Mouse (Mus musculus) lung, postnatal 14 days (tissue): Measurements from ENCODE around the gene Perm1.

ENCODE experiments used
- DNase-seq: peaks from one replicate; pipeline ENCODE4 v3.0.0; 2021

The Perm1 gene

DNA sequence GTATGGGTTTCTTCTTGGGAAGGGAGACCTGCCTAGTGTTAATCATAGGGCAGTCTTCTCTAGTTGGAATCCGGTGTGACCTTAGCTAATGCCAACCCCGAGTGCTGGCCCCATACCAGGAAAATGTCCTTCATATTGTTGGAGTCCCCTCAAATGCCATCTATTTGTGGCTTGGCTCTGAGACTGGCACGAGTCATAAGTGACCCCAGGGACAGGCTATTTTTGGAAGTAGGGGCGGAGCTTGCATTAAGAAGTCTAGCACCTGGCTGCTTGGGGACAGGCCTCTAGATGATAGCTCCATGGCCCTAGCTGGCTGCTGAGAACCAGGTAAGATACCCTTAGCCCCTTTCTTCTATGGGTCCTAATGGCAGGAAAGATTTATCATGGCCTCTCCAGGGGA lies at the start of gene Perm1:
TSS of gene Perm1 (plus strand) at position 220 of the 400 bp plus-strand sequence.
- DNase-seq, result peak; percentile 41

DNA sequence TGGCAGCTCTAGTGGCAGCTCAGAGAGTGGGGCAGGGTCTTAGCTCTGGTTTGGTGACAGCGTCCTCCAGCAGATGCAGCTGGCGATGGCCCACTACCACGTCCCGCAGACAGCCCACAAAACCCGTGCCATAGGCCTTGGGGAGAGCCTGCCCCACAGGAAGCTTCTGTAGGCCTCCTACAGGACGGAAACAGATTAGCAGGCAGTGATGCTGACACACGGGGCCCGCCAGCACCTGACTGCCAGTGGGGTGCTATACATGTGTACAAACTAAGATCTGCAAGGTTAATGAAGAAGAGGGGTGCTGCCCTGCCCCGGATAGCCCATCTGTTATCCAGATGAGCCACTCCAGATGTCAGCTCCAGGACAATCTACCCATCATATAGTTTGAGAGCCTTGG lies 49.2 kb upstream of the Perm1 start:
- no peak for DNase-seq

DNA sequence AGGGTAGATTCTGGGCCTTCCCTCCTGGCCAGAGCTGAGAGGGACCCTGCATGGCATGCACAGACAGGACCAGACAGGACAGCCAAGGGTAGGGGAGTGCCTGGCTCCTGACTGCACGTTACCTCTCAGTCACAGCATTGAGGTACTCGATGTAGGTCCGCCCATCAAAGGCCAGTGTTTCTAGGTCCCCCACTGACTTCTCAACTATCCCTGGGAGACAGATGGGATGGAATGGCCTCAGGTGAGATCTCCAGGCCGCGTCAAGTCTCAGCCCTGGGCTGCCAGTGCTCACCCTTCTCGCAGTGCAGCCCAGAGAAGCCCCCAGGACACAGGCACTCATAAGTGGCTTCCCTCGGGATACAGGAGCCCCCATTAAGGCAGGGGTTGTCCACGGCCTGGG lies 47.1 kb upstream of the Perm1 start:
- DNase-seq, result no peak

DNA sequence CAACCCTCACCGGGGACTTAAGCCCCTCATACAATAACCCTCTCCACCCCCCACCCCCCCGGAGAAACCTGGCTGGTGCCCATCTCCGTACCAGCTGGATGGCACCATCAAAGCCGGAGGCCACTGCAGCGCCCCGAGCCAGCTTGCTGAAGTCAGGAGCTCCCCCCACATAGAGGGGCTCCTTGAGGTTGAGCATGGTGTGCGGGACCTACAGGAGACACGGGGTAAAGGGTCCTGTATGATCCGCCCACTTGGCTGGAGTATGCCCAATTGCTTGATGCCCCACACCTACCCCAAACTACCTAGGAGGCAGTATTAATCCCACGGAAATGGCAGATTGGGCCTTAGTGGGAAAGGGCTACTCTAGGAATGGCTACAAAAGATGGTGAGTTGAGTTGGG lies 46.5 kb upstream of the Perm1 start:
- no peak for DNase-seq

DNA sequence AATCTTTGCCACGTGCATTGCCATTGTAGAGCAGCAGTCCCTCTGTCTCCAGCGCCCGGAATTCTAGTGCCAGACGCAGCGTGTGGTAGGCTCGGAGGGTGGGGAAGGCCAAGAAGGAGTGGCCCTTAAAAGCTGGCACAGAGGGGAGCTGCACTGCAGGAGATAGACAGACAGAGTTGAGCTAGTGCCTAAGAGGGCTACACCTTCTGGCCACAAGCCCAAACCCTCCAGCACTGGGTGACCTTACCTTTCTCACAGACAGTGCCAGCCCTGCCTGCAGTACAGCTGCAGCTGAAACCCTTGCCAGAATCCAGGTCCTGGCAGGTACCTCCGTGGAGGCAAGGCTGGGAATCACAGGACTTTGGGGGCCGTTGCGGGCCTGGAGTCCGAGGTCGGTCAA lies 43.8 kb upstream of the Perm1 start:
- no peak for DNase-seq

DNA sequence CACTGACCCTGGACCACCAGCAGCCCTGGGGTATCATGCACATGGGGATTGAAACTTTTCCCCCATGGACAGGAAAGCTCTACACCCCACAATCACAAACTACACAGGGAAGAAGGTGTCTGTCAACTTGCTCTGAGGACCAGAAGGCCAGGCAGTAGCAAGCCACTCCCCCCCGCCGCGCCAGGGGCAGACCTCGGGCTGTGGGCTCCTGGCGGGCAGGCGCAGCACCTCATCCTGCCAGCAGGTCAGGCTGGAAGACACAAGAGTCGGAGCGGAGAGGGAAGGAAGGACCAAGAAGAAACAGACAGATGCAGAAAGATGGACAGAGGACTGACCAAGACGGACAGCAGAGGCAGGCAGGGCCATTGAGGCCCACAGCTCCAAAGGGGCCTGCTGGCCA lies 38.0 kb upstream of the Perm1 start:
- no peak for DNase-seq

DNA sequence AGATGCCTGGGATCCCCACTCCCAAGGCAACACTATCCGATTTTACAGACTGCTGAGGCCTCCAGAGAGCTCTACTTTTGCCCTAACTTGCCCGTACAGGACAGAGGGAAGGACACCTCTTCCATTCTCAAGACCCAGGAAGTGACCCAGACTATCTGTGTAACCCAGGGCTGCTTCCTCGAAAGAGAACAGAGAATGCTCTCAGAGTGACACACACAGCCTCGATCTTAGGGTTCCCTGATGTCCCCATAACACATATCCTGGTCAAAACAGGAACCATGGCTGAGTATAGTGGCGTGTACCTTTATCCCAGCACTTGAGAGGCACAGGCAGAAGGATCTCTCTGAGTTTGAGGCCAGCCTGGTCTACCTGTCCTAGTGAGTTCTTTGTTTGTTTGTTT lies 31.9 kb upstream of the Perm1 start:
- no peak for DNase-seq

DNA sequence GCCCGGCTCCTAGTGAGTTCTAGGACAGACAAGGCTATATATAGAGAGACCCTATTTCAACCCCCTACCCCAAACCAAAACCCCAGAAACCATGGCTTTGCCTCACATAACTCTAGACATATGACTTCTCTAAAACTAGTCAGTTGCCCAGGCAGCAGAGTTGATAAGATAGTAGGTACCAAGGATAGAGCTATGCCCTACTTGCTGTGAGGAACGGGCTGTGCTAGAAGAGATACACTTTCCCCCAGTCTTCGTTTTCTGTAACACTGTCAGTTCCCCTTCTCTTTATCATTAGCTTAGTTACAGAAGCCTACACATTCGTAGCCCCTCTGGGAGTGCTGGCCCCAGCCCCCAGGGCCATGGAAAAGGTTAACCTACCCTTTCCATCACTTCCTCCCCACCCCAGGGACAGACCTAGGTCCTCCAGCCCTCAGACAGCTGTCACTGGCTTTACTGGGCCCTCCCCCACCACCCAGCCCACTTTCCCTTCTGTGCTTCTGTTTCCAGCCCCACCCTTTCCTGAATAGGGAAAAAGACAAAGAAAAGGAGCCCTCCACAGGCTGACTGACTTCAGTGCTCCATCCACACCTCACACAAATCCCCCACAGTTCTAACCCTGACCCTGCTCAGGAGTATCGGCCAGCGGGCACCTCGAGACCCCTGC lies 31.2 kb upstream of the Perm1 start:
- DNase-seq, result peak; percentile 25

DNA sequence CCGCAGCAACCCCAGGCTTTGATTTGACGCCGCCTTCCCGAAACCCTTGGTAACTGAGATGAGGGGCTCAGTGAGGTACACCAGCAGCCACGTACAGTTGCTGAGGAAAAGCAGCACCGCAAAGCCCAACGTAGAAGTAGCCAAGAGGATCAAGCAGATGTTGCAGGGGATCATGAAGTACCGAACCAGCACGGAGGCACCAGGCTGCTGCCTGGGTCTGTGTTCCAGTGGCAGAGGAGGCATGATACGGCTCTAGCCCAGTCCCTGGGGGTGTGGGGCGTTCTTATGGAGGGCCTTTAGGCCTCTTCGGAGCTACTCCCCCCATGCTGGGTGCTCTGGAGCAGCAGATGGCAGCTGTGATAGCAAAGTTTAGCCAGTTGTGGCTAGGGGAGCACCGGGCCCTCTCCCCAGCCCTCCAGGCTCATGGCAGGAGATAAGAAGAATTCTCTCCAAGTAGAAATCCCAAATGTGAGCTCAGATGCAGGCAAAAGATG lies 30.2 kb upstream of the Perm1 start:
- DNase-seq, result no peak

DNA sequence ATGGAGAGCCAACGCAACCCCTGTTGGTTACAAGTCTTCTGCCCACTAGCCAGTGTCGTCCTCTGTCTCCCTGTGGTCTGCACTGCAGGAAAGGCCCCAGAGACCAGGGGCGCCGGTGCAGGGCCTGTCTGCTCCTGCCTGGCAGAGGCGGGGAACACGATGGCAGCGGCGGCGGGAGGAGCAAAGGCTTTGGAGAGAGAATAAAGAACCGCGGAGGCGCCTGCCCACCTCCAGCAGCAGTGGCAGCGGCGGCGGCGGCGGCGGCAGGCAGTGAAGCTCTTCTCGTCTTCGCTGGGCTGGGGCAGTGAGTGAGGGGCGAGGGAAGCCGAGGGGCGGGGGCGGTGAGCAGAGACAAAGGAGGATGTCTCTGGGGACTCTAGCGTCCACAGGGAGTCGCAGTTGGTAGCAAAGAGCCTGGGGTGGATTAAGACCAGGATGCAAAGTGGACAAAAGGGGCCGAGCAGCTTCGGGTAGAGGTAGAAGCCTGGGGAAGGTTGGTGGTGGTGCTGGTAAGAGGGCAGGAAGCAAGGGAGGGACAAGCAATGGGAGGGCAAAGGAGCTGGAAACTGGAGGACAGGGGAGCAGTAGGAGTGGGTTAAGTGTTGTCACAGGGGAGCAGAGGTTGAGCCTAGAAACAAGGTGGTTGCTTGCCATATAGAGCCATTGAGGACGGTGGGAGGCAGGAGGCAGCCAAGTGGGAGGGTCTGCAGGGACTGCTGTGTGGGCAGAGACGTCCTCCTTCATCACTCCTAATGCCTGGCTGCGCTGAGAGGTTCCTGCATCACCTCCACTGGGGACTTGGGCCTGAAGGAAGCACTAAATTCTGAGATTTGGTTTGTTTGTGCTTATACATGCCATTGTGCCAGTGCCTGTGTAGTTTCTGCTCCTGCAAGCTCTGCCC lies 29.5 kb upstream of the Perm1 start:
- DNase-seq, result peak; percentile 12

DNA sequence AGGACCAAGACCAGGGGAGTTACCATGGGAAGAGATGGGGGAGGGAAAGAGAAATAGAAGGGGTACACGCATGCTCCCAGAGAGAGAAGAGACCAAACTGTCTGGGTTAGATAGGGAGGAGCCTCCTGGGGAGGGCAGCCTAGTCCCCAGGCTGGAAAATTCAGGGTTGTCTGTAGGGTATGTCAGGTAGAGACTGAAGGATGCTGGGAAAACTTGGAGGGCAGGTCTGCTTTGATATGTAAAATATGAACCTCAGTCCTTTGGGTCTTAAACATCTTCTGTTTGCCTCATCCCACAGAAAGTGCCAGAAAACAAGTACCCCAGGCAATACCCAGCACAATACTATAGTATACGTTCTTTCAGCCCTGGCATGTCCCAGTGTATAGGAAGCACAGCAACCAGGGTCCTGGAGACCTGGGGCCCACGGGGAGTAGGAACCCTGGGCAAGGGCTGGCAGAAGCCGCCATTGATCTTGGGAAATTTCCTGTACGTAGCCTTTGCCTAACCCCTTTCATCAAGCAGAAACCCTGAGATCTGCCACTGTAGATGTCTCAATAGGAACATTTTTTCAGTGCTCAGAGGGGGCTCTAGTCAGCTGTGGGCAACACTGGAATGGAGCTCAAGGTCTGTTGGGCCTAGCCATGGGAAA lies 27.4 kb upstream of the Perm1 start:
- DNase-seq, result no peak

DNA sequence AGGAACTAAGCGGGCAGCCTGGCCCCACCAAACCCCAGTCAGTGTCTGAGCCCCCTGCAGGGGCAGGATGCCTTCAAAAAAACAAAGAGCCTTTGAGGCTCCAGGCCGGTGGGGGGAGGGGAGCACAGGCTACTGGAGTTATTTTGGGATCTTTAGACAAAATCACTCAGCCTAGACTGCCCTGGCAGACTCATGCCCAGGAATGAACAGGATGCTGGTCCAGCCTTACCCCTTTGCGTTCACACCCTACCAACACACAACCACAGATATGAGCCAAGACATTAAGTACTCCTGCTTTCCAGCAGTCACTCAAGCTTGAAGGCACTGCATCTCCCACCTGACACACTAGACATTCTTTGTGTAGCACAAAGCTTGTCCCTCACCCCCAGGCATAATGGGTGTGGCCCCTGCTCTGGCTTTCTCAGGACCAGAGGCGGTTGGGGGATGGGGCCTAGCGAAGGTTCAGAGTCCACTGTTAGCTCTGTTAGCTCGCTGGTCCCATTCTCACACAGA lies 26.8 kb upstream of the Perm1 start:
- peak; percentile 45 for DNase-seq

DNA sequence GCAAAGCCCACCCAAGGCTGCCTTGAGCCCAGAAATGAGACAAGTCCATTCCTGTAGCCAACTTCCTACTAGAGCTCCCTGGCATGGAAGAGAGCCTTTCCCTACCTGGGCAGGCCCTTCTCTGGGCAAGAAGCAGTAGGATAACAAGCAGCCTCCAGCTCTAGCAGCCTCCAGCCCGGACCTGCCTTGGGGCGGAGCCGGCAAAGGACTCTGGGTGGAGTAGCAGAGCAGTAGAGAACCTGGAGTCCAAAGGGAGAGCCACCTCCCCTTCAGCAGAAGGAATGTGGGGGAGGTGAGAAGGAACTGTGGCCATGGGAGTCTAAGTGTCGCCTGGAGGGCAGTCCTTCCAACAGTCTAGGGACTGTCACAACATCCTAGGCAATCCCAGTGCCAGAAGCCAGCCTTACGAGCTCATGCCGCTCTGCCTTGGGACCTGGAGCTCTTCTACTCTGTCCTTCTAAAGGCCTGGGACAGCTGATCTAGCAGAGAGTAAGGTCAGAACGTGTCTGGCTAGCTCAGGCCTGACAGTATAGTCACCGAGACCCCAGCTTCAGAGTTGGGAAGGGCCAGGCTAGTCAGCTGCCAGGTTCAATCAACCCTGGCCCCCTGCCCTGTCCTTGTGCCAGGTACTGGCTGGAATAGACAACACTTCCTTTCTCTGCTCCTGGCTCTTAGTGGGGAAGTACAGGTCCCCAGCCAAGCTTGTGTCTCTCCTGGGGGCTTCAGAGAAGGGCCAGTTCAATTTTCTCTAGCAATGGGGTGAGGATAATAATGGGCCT lies 23.1 kb upstream of the Perm1 start:
- peak; percentile 62 for DNase-seq

DNA sequence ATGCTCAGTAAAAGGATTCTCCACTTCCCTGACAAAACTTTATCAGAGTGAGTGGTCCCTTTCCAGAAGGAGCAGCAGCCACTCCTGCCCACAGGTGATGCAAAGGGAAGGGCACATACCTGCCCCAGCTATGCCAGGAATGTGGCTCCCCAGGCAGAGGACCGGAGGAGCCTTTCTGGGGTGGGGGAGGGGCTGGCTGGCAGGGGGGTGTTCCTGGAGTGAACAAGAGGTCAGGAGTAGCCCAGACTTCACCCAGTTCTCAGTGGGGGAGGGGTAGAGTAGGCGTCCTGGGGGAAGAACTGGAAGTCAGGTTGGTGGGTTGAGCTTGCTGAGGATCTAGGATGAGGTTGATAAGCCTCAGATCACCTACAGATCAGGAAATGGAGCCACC lies 22.5 kb upstream of the Perm1 start:
- DNase-seq, result peak; percentile 49

DNA sequence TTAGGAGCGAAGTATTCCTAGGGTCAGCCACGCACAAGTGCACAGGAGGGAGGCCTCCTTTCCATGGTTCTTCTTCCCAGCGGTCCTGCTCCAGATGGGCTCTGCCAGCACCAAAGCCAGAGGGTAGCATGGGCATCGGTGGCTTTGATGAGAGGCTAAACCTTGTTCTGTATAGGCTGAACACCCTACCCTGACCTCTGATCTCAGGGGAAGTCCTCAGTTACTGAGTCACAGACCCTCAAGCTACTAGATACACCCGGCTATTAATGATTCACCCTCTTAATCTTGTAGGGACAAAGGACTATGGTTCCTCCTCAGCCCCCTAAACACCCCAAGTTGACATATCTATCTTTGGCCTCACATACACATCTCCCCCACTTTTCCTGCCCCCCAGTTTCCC lies 21.8 kb upstream of the Perm1 start:
- no peak for DNase-seq

DNA sequence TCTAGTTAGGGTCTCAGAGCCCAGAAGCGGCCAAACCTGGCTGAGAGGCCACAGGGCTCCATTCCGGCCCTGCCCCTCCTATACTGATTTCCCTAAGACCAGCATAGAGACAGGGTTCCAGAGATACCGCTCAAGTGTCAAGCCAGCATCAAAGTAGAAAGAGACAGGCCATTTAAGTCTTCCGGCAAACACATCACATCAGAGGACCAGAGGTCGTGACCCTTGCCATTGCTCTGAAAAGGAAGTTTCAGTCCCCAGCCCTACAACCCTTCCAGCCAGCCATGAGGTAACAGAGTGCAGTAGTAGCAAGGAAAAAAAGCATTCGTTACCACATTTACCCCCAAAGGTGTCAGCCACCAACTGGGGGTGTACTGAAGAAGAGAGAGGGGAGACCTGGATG lies 21.3 kb upstream of the Perm1 start:
- no peak for DNase-seq

DNA sequence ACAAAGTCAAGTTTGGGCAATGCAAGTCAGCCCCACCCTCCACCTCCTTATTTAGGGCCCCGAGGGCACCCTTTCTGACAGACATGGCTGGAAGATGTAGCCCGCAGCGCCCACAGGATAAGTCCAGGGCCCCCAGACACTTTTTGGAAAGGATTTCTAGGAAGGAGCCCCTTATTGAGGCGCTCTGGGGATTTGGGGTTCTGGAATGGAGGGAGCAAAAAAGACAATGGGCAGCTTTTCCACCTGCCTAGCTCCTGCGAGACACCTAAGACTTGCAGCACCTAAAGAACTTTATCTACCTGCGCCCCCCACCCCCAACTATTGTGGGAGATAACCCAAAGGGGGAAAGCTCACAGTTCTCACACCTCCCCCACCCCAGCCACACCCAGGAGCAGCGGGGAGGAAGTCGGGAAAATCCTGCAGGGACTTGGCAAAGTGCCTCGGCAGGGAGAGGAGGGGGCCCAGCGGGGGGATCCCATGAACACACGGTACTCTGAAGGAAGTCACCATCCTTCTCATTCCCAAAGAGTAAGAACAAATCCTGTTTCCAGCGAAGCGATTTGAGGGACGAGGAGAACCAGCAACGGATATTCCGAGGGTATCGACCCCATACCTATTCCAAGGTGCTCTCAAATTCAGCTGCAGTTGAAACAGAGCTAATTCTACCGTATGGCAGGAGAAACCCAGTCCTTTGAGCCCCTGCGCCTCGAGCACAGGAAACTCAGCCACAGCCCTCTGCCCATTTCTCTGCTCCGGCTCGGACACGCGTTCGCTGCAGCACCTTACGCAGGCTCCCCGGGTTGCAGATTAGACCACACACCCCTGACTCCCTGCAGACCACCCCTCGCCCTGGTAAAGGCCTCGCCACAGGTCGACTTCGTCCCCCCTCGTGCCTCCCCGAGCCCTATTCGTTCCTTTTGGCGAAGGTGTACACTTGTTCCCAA lies 19.5 kb upstream of the Perm1 start:
- peak; percentile 73 for DNase-seq

DNA sequence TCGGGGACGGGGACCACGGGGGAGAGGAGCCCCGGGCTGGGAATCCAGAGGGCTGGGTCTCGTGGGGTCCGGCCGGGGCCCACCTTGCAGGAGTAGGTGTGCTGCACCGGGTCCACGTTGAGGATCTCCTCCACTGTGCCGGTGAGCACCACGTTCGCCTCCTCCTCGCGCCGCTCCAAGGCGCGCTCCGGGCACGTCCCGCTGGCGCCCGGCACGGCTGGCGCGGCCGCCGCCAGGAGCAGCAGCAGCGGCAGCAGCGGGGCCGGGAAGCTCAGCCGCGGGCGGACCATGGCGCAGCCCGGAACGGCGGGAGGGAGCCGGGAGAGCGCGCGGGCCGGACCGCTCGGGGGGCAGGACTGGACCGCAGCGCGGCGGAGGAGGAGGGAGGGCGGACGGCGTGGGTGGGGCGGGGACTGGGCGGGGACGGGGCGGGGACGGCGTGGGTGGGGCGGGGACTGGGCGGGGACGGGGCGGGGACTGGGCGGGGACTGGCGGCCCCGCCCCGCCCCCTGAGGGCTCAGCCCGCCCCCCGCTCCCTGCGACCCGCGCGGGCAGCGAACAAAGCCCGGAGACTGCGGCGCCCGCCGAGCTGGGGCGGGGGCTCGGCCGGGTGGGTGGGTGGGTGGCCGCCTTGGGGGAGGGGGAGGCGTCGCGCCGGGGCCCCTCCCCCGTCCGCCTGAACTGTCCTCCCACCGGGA lies 18.4 kb upstream of the Perm1 start, which contains the start of gene Agrn:
TSS of gene Agrn (minus strand) at position 358 of the 698 bp plus-strand sequence.
- DNase-seq, result peak; percentile 80

DNA sequence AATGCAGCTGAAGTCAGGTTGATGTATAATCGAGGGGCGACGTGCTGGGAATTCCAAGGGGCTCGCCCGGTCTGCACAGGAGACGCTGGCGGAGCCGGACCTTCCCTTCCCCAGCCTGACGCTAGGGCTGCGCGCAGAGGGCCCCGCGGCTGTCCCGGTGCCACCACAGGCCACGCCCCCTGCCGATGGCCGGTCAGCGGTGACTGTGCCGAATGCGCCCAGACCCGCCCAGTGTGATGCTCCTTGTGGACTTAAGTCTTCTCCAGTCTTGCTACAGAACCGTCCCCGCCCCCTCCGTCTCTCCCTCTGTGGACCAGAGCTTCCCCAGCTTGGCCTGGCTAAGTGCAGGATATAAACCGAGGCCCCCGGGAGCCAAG lies 17.9 kb upstream of the Perm1 start:
- peak; percentile 91 for DNase-seq

DNA sequence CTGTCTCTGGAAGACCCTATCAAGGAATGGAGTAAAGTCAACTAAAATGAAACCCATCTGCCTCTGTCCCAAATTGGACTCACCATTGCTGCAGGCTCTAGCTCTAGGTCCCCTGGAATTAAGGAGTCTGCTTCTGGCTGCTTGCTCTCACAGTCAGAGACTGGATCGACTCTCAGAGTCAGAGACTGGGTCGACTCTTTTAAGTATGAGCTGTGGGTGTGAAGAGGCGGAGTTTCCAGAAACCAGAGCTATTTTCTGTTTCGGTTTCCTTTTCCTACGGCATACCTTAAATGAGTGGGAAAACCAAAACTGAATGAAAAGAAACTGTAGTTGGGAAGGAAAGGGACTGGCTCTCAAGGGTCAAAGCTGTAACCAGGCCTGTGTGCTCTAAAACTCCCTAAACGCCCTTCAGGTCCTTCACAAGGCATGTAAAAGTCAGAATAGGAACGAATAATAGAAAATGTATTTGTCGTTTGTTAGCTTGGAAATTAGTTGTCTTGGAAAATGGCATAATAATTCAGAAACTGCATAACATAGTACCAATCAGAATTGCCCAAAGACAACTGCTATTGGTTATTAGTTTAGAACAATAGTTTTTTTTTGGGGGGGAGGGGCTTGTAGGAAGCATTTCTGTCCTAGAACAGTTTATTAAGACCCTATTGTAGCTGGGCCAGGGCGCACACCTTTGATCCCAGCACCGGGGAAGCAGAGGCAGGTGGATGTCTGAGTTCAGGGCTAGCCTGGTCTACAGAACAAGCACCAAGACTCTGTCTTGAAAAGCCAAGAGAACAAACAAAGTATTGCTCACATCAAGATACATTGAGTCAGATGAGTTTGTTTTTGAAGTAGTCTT lies 14.8 kb upstream of the Perm1 start, which contains the start of gene Isg15:
TSS of gene Isg15 (minus strand) at position 196 of the 853 bp plus-strand sequence.
- no peak for DNase-seq
